Mouse (Mus musculus) CD8-positive naive resting alpha-beta T cell, adult 2 months (primary cell): ENCODE data around the gene Pofut2.

Experiments
- DNase-seq, 2 experiments: peaks; one replicate each; pipeline ENCODE4 v3.0.0; 2022; ENCODE audit warnings: low read depth in 2 of 2, low spot score in 2 of 2

The Pofut2 gene

GRCm38 (mm10) chr10:77258704-77259621 lies at the start of gene Pofut2:
Gene Pofut2, plus strand, starts transcription at chr10:77259218.
- DNase-seq, result peak; percentile 93

GRCm38 (mm10) chr10:77209261-77209660 lies 49.8 kb upstream of the Pofut2 start:
- DNase-seq, result no peak

GRCm38 (mm10) chr10:77210666-77211065 lies 48.4 kb upstream of the Pofut2 start:
- no peak for DNase-seq

GRCm38 (mm10) chr10:77211116-77211570 lies 47.9 kb upstream of the Pofut2 start:
- no peak for DNase-seq

GRCm38 (mm10) chr10:77212354-77213120 lies 46.5 kb upstream of the Pofut2 start:
- no peak for DNase-seq

- DNase-seq, result no peak
Measured at GRCm38 (mm10) chr10:77213483-77213882, 45.5 kb upstream of the Pofut2 start.

- DNase-seq, result no peak
Measured at GRCm38 (mm10) chr10:77214586-77214985, 44.4 kb upstream of the Pofut2 start.

GRCm38 (mm10) chr10:77215641-77216040 lies 43.4 kb upstream of the Pofut2 start:
- DNase-seq, result no peak

GRCm38 (mm10) chr10:77216313-77216712 lies 42.7 kb upstream of the Pofut2 start:
- DNase-seq, result no peak

- no peak for DNase-seq
Measured at GRCm38 (mm10) chr10:77217155-77217731, 41.8 kb upstream of the Pofut2 start.

- DNase-seq, result no peak
Measured at GRCm38 (mm10) chr10:77218059-77218458, 41.0 kb upstream of the Pofut2 start.

- DNase-seq, result no peak
Measured at GRCm38 (mm10) chr10:77219411-77220025, 39.5 kb upstream of the Pofut2 start.

- DNase-seq, result no peak
Measured at GRCm38 (mm10) chr10:77221108-77221507, 37.9 kb upstream of the Pofut2 start.

GRCm38 (mm10) chr10:77222963-77223552 lies 36.0 kb upstream of the Pofut2 start:
- no peak for DNase-seq

GRCm38 (mm10) chr10:77224390-77224789 lies 34.6 kb upstream of the Pofut2 start:
- DNase-seq, result no peak

- no peak for DNase-seq
Measured at GRCm38 (mm10) chr10:77225414-77225813, 33.6 kb upstream of the Pofut2 start.

- no peak for DNase-seq
Measured at GRCm38 (mm10) chr10:77225995-77226688, 32.9 kb upstream of the Pofut2 start.

GRCm38 (mm10) chr10:77226691-77227367 lies 32.2 kb upstream of the Pofut2 start:
- DNase-seq, result no peak

GRCm38 (mm10) chr10:77227368-77227723 lies 31.7 kb upstream of the Pofut2 start:
- no peak for DNase-seq
